In the genomic region with DNA sequence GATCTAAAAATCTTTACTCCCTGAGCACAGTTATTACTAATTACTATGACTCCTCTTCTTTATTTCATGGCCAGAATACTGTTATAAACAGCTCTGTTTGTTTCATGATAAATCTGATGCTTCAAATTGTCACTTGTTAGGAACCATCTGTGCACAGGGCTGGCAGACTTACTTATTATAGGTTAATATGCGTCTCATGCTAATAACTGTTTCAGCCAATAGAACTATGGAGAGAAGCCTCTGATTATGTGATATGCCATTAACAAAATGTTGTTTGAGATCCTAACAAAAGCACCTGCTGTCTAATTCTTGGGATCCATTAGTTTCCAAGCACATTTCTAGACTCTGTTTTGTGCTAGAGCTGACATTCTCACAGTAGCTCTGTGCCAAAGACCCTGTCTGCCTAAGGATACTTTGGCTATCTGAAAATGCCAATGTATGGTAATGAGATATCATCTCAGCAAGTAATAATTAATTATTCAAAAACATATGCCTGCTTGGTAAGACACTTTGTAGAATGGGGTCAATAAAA, we compare ENCODE assay signal across 24 mouse cellular contexts.
DNase-seq lines count a peak whose midpoint lies in the region; ATAC-seq lines count a peak whose summit lies in the region.
"Had no signal": no experiment of that assay in that cellular context is flagged by ENCODE, and none has a peak within 500 bp of the region (broad histone marks: within the 10 kb centered on the region; RNA-seq: fewer than 3 reads in every experiment).

No protein-coding gene starts in this region.

- H3K27ac ChIP-seq in forebrain, embryonic 15.5 days (replicated peaks) = no peak overlapping the region
- H3K27ac ChIP-seq in forebrain, embryonic 11.5 days (ENCODE audit: low read depth, low read length) = no peak overlapping the region
- H3K27ac ChIP-seq in hindbrain, embryonic 16.5 days (ENCODE audit: low read depth, low read length) = no peak overlapping the region
- H3K27ac ChIP-seq in hindbrain, embryonic 11.5 days (ENCODE audit: low read depth, low read length) = no peak overlapping the region
- H3K27ac ChIP-seq: embryonic facial prominence, embryonic 15.5 days; gastrocnemius, adult 2 months; heart, embryonic 13.5 days; hindbrain, embryonic 15.5 days had no signal

- H3K4me3 ChIP-seq in forebrain, embryonic 15.5 days = no peak overlapping the region
- no peak overlapping the region for H3K4me3 ChIP-seq in forebrain, embryonic 11.5 days (ENCODE audit: low read depth, low read length)
- no peak overlapping the region for H3K4me3 ChIP-seq in hindbrain, embryonic 16.5 days (ENCODE audit: low read length)
- H3K4me3 ChIP-seq in hindbrain, embryonic 11.5 days (ENCODE audit: low read depth, low read length) = no peak overlapping the region
- H3K4me3 ChIP-seq: embryonic facial prominence, embryonic 15.5 days; erythroblast, embryonic 14.5 days; gastrocnemius, adult 2 months; heart, embryonic 13.5 days; hindbrain, embryonic 15.5 days had no signal

- no peak for DNase-seq in forebrain, embryonic 11.5 days (ENCODE audit: low spot score)
- no peak for DNase-seq in hindbrain, embryonic 11.5 days (ENCODE audit: low spot score)
- peak; percentile 3 for DNase-seq in brain, adult 2 months (ENCODE audit: low read depth, low spot score)
- DNase-seq in layer of hippocampus, adult 9-11 months = peak; percentile 23
- DNase-seq: adrenal gland, adult 2 months; adrenal gland, postnatal 25 days; cerebellum, adult 11 months; cerebellum, adult 8-10 months; cerebellum, postnatal 14 days; embryo, embryonic 11 days; gastrocnemius, adult 2 months; gastrocnemius, postnatal 25 days; heart, postnatal 4 days had no signal

- no peaks in the 10 kb centered on the region for H3K4me1 ChIP-seq in forebrain, embryonic 15.5 days
- H3K4me1 ChIP-seq in forebrain, embryonic 11.5 days (replicated peaks; ENCODE audit: control insufficient read depth, insufficient read depth, low read length) = no peaks in the 10 kb centered on the region
- H3K4me1 ChIP-seq in hindbrain, embryonic 16.5 days (ENCODE audit: control insufficient read depth, insufficient read depth, low read depth, low read length) = no peaks in the 10 kb centered on the region
- H3K4me1 ChIP-seq in hindbrain, embryonic 11.5 days (replicated peaks; ENCODE audit: control insufficient read depth, insufficient read depth, low read length) = no peaks in the 10 kb centered on the region
- H3K4me1 ChIP-seq: embryonic facial prominence, embryonic 15.5 days; heart, embryonic 13.5 days; hindbrain, embryonic 15.5 days had no signal

- H3K4me2 ChIP-seq in forebrain, embryonic 15.5 days (replicated peaks) = no peak overlapping the region
- no peak overlapping the region for H3K4me2 ChIP-seq in forebrain, embryonic 11.5 days (ENCODE audit: low read depth, low read length, severe bottlenecking)
- H3K4me2 ChIP-seq in hindbrain, embryonic 16.5 days (ENCODE audit: low read length) = no peak overlapping the region
- no peak overlapping the region for H3K4me2 ChIP-seq in hindbrain, embryonic 11.5 days (replicated peaks; ENCODE audit: low read depth, low read length)
- H3K4me2 ChIP-seq: embryonic facial prominence, embryonic 15.5 days; heart, embryonic 13.5 days; hindbrain, embryonic 15.5 days had no signal

- no peaks in the 10 kb centered on the region for H3K36me3 ChIP-seq in forebrain, embryonic 15.5 days
- no peaks in the 10 kb centered on the region for H3K36me3 ChIP-seq in forebrain, embryonic 11.5 days (ENCODE audit: control insufficient read depth, insufficient read depth, low read length)
- no peaks in the 10 kb centered on the region for H3K36me3 ChIP-seq in hindbrain, embryonic 16.5 days (ENCODE audit: control insufficient read depth, insufficient read depth, low read length)
- H3K36me3 ChIP-seq in hindbrain, embryonic 11.5 days (ENCODE audit: control insufficient read depth, insufficient read depth, low read length) = no peaks in the 10 kb centered on the region
- H3K36me3 ChIP-seq: embryonic facial prominence, embryonic 15.5 days; heart, embryonic 13.5 days; hindbrain, embryonic 15.5 days had no signal

- ATAC-seq in forebrain, embryonic 15.5 days (replicated peaks) = peak; percentile 85
- ATAC-seq in forebrain, embryonic 11.5 days (replicated peaks; ENCODE audit: low FRiP score) = no peak
- peak; percentile 42; the same call in 1 of the 2 replicates for ATAC-seq in hindbrain, embryonic 16.5 days
- ATAC-seq in hindbrain, embryonic 11.5 days (ENCODE audit: low FRiP score) = no peak
- ATAC-seq: activated CD4-positive, CD25-positive, alpha-beta regulatory T cell, adult 4 months; inflammation-experienced regulatory T-cells, adult 6 months; intestine, postnatal 0 days; Patski had no signal

- no peaks in the 10 kb centered on the region for H3K9me3 ChIP-seq in forebrain, embryonic 15.5 days
- H3K9me3 ChIP-seq in forebrain, embryonic 11.5 days (ENCODE audit: control insufficient read depth, low read length) = no peaks in the 10 kb centered on the region
- no peaks in the 10 kb centered on the region for H3K9me3 ChIP-seq in hindbrain, embryonic 16.5 days (ENCODE audit: control insufficient read depth, low read length)
- H3K9me3 ChIP-seq in hindbrain, embryonic 11.5 days (ENCODE audit: control insufficient read depth, low read length) = no peaks in the 10 kb centered on the region
- H3K9me3 ChIP-seq: embryonic facial prominence, embryonic 15.5 days; heart, embryonic 13.5 days; hindbrain, embryonic 15.5 days had no signal

- no peak overlapping the region for H3K9ac ChIP-seq in forebrain, embryonic 15.5 days (replicated peaks)
- no peak overlapping the region for H3K9ac ChIP-seq in forebrain, embryonic 11.5 days (ENCODE audit: low read length)
- no peak overlapping the region for H3K9ac ChIP-seq in hindbrain, embryonic 16.5 days (ENCODE audit: low read depth, low read length)
- H3K9ac ChIP-seq in hindbrain, embryonic 11.5 days (ENCODE audit: low read depth, low read length) = no peak overlapping the region
- H3K9ac ChIP-seq: embryonic facial prominence, embryonic 15.5 days; heart, embryonic 13.5 days; hindbrain, embryonic 15.5 days had no signal

- H3K27me3 ChIP-seq in forebrain, embryonic 15.5 days = no peaks in the 10 kb centered on the region
- H3K27me3 ChIP-seq in forebrain, embryonic 11.5 days (ENCODE audit: control insufficient read depth, insufficient read depth, low read length) = no peaks in the 10 kb centered on the region
- H3K27me3 ChIP-seq in hindbrain, embryonic 16.5 days (replicated peaks; ENCODE audit: control insufficient read depth, insufficient read depth, low read length) = no peaks in the 10 kb centered on the region
- H3K27me3 ChIP-seq in hindbrain, embryonic 11.5 days (ENCODE audit: control insufficient read depth, insufficient read depth, low read length) = no peaks in the 10 kb centered on the region
- H3K27me3 ChIP-seq: CH12.LX; embryonic facial prominence, embryonic 15.5 days; heart, embryonic 13.5 days; hindbrain, embryonic 15.5 days had no signal

- 59% methylated on average over 1 of the region's 1 CpGs for WGBS in forebrain, embryonic 15.5 days
- WGBS in forebrain, embryonic 11.5 days = 84% methylated on average over 1 of the region's 1 CpGs
- 49% methylated on average over 1 of the region's 1 CpGs for WGBS in hindbrain, embryonic 16.5 days
- 90% methylated on average over 1 of the region's 1 CpGs for WGBS in hindbrain, embryonic 11.5 days

Comparison
In these comparisons a context has a peak if more than half of its experiments do, and no peak if none do; other contexts are left out.
1. ATAC-seq: peak in forebrain, embryonic 15.5 days (single experiment) and hindbrain, embryonic 16.5 days (single experiment); none in forebrain, embryonic 11.5 days (single experiment) and hindbrain, embryonic 11.5 days (single experiment).
2. DNase-seq: peak in brain, adult 2 months (single experiment) and layer of hippocampus, adult 9-11 months (single experiment); none in forebrain, embryonic 11.5 days (single experiment) and hindbrain, embryonic 11.5 days (single experiment).